Mouse (Mus musculus) adrenal gland (tissue): Measurements from ENCODE around the gene Apopt1.
"Not testable (repeated sequence)": the region's sequence is repeated elsewhere in the genome, so short reads cannot be mapped to it uniquely, and the experiment has no call there.

Experiments
- intact Hi-C: fragments of 180-260 bp; cut with DNase I; formaldehyde crosslinking; loops from one replicate; pipeline ENCODE4 v1.15.1; 2025

Apopt1 gene

DNA sequence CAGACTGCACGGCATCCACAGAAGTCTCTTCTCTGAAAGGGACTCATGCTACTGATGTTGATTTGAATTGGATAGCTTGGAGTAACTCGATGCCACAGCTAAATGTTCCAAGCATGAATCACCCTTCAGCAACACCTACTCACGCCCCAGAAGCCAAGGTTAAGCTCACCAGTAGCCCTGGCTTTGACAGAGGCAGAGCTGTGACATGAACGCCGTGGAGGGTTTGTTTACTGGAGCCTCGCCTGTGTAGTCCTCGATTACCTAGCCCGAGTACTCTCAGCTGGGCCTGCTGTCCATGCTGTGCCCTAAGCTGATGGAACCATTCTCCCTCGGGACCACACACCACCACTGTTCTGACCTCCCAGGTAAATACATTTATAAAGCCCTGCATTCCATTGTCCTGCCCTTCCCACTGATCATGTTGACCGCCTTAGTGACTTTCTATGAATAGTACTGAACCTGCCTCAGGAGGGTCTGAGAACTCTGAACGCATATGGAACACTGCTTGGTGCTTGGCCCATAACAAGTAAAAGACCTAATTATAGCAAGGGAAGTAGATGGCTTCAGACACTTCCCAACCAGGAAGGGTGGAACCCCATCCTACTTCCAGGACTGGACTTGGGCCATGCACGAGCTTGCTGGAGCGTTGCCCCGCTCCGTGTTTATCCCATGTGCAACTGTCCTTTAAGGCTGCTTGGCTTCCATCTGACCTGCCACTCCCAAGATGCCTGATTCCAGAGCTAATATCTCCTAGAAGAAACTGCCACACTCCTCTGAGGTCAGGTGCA, 7.7 kb upstream of the Apopt1 start:
- intact Hi-C loops = no loop called here

GRCm38 (mm10) chr12:111708181-111708580, 4.9 kb upstream of the Apopt1 start:
- intact Hi-C loops = no loop called here

- intact Hi-C loops = no loop called here
Observed at GRCm38 (mm10) chr12:111710091-111710490, 3.0 kb upstream of the Apopt1 start.

GRCm38 (mm10) chr12:111712476-111712875, 585 bp upstream of the Apopt1 start:
- intact Hi-C loops = no loop called here

DNA sequence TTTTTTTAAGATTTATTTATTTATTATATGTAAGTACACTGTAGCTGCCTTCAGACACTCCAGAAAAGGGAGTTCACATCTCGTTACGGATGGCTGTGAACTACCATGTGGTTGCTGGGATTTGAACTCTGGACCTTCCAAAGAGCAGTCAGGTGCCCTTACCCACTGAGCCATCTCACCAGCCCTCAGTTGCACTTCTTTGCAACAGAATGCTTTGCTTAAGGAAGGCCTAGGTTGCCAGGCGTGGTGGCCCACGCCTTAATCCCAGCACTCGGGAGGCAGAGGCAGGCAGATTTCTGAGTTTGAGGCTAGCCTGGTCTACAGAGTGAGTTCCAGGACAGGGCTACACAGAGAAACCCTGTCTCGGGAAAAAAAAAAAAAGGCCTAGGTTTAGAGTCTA, 819 bp downstream of the Apopt1 start:
- intact Hi-C loops = not testable (repeated sequence)

- intact Hi-C loops = no loop called here
Observed at GRCm38 (mm10) chr12:111716505-111716904, 3.4 kb downstream of the Apopt1 start.

DNA sequence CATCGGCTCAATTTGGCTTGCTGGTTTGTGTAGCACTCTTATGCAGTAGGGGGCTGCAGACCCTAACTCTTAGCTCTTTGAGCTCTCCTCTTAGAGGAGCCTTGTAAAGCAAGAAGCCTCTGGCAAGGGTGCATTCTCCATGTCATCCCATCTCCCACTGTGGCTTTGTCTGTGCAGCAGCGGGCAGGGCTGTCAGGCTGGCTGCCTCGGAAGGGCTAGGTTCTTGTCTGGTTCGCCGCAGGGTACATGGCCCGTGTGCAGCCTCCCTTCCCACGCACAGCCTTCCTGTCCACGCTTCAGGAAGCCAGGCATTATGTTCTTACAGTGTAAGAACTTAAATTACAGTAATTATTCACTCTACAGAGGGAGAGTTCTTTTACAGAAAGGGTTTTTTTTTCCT, 5.6 kb downstream of the Apopt1 start:
- intact Hi-C loops = no loop called here

DNA sequence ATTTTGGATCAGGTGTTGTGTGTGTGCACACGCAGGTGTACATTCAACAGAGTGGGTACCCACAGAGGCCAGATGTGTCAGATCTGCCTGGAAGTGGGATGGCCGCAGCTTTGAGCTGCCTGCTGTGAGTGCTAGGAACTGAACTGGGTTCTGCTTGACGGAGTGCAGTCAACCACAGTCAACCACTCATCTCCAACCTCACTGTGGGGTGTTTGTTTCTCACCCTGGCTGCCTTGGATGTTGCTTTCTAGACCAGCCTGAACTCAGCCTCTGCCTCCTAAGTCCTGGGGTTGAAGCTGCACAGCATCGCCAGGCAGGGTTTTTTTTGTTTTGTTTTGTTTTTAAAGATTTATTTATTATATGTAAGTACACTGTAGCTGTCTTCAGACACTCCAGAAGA, 7.2 kb downstream of the Apopt1 start:
- intact Hi-C loops = no loop called here

DNA sequence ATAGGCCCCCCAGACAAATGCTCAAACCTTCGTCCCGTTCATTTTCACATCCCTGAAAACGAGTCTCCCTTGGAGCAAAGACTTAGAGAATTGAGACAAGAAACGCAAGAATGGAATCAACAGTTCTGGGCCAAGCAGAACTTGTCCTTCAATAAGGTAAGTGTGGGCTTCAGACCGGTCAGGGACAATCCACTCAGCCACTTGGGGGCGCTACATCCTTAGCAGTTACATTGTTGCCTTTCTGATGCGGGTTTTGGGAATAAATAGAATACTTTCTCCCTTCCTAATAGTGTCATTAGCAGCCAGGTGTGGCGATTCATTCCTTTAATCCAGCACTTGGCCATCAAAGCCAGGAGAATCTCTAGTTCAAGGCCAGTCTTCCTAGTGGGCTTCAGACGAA, 9.6 kb downstream of the Apopt1 start:
- intact Hi-C loops = no loop called here

GRCm38 (mm10) chr12:111724638-111725337, 11.7 kb downstream of the Apopt1 start:
- intact Hi-C loops = no loop called here

- intact Hi-C loops = no loop called here
Observed at GRCm38 (mm10) chr12:111725338-111726121, 12.5 kb downstream of the Apopt1 start.

DNA sequence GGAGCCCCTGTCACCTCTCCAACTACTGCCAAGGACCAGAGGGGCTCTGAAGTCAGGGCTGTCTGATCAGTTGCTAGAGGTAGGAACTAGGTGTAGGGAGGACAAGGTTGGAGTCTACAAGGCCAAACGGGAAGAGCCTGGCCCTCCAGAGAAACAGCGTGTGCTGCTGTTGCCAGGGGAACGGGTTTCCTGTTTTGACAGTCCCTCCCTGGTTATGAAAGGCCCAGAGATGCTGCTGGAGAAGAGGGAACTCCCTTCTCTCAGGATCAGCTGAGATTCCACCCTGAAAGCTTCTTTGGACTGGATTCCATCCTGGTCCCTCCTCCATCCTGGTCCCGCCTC, 13.0 kb downstream of the Apopt1 start:
- intact Hi-C loops = no loop called here

DNA sequence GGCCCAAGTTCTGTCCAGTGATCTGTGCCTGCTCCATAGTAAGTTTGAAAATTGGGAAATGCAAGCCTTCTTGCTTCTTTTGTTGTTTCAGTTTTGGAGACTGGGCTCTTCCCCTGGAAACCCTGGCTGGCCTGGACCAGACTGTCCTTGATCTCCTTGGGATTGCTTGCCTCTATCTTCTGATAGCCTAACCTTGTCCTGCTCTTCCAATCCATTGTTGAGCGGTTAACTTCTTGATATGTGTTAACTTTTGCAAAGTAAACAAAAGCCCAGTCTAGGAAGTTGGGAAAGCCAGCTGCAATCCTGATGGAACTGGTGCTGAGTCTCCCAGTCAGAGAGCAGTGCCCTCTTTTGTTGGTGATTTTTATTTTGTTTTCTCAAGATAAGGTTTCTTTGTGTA, 14.9 kb downstream of the Apopt1 start:
- intact Hi-C loops = no loop called here

- intact Hi-C loops = loop anchor here (2.0 kb wide), 1 partner anchor 63 kb away; no protein-coding TSS in a partner anchor
Observed at GRCm38 (mm10) chr12:111731822-111732807, 19.1 kb downstream of the Apopt1 start.

- intact Hi-C loops = loop anchor here (2.0 kb wide), 1 partner anchor 64 kb away; no protein-coding TSS in a partner anchor
Observed at GRCm38 (mm10) chr12:111732921-111733320, 19.9 kb downstream of the Apopt1 start.

GRCm38 (mm10) chr12:111734912-111735311, 21.9 kb downstream of the Apopt1 start:
- intact Hi-C loops = loop anchor here (5.0 kb wide), 1 partner anchor 37 kb away; no protein-coding TSS in a partner anchor

DNA sequence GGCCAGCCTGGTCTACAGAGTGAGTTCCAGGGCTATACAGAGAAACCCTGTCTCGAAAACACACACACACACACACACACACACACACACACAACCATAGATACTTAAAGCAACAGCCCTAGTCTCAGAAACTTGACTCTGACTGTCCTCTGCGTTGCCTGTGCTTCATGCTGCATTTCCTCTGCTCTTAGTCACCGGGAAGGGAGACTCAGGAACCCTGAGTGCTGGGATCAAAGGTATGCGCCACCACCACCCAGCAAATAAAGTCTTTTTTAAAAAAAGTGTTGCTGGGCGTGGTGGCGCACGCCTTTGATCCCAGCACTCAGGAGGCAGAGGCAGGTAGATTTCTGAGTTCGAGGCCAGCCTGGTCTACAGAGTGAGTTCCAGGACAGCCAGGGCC, 23.6 kb downstream of the Apopt1 start:
- intact Hi-C loops = loop anchor here (5.0 kb wide), 1 partner anchor 36 kb away; no protein-coding TSS in a partner anchor

GRCm38 (mm10) chr12:111737370-111737769, 24.3 kb downstream of the Apopt1 start:
- intact Hi-C loops = loop anchor here (5.0 kb wide), 1 partner anchor 35 kb away; no protein-coding TSS in a partner anchor

DNA sequence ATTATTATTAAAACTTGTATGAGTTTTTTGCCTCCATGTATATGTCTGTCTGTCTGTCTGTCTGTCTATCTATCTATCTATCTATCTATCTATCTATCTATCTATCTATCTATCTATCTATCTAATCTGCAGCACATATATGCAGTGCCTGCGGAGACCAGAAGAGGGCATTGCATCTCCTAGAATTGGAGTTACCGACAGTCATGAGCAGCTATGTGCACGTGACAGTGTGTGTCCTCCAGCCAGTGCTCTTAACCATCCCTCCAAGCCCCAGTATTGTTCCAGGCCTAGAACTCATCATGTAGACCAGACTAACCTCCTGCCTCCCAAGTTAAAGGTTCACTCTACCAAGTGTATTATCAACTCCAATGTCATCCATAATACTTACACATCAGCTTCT, 25.7 kb downstream of the Apopt1 start:
- intact Hi-C loops = loop anchor here (5.0 kb wide), 1 partner anchor 34 kb away; no protein-coding TSS in a partner anchor

GRCm38 (mm10) chr12:111741338-111741737, 28.3 kb downstream of the Apopt1 start:
- intact Hi-C loops = no loop called here
